Mouse (Mus musculus): Measurements from ENCODE around the gene Rasa3. TPM values are rescaled to one million over a fixed set of nuclear protein-coding genes. Genes with fewer than 3 reads are reported as not detected.
A peak's percentile ranks its signal among the peaks of the same experiment; 100 is the strongest.

Gene Rasa3
- total RNA-seq, 2 experiments from 2014 or later = 24.1 to 51.3 TPM

DNA sequence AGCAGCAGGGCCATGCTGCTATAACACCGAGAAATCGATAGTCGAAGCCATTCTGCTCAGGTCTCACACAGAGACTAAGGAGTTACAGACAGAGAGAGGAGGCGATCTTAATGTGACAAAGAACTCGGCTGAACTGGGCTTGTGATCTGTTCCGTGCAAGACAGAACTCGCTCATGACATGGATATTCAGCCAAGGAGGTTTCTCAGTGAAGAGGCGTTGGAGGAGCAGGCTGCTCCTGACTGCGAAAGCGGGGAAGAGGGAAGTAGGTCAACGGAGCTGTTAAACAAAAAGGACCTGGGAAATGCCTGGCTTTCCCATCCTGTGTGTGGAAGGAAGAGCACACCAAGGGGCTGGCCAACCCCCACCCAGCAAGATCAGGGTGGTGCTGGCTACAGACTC is 105.4 kb downstream of the Rasa3 start:
- ATAC-seq (replicated peaks; ENCODE audit: poor library complexity) = no peak

DNA sequence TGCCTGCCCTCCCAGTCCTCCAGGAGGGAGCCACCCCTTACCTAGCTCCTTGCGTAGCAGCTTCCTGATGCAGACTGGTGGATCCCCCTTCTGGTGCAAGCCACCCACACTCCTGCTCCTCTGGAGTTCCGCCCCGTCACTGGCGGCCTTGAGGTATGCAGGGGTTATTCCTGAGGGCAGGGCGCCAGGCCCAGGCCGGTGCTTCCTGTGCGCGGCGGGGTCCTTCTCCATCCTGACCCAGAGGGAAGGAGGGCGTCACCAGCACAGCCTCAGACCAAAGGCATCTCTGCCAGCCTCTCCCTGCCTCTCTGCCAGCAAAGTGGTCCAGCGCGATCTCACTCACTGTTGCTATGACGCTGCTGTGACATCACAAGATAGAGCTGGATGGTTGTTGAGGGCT is 115.3 kb downstream of the Rasa3 start, which contains the start of gene 1700029H14Rik:
TSS of gene 1700029H14Rik (minus strand) at position 344 of the 400 bp plus-strand sequence.
- peak; percentile 73 for ATAC-seq (replicated peaks; ENCODE audit: poor library complexity)

DNA sequence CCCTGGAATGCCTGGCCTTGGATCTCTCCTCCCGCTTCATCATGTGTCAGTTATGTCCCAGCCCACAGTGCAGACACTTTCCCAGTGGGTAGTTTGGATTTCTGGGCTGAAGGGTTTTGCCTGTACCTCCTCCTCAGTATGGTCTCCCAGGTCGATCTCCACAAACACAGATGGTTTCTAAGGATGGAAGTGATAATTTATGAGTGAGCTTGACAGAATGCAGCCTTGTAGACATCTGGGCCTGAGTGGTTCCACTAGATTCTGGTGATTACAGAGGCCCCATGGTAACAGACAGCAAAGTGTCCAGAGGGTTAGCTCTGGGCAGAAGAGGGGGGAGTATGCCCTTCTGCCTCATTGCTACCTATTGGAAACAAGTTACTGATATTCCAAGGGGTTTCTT is 119.9 kb downstream of the Rasa3 start:
- ATAC-seq (replicated peaks; ENCODE audit: poor library complexity) = no peak

DNA sequence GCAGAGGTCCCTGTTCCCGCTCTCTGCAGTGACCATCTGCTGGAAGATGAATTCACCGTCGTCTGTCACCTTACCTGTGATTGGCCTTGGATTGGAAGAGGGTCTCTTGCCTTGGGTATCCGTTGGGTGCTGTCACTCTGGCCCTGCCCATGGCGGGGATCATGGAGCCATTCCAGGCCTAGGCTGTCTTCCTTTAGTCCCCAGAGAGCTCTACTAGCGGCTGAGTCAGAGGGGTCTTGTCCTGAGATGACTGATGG is 125.9 kb downstream of the Rasa3 start:
- ATAC-seq (replicated peaks; ENCODE audit: poor library complexity) = no peak

DNA sequence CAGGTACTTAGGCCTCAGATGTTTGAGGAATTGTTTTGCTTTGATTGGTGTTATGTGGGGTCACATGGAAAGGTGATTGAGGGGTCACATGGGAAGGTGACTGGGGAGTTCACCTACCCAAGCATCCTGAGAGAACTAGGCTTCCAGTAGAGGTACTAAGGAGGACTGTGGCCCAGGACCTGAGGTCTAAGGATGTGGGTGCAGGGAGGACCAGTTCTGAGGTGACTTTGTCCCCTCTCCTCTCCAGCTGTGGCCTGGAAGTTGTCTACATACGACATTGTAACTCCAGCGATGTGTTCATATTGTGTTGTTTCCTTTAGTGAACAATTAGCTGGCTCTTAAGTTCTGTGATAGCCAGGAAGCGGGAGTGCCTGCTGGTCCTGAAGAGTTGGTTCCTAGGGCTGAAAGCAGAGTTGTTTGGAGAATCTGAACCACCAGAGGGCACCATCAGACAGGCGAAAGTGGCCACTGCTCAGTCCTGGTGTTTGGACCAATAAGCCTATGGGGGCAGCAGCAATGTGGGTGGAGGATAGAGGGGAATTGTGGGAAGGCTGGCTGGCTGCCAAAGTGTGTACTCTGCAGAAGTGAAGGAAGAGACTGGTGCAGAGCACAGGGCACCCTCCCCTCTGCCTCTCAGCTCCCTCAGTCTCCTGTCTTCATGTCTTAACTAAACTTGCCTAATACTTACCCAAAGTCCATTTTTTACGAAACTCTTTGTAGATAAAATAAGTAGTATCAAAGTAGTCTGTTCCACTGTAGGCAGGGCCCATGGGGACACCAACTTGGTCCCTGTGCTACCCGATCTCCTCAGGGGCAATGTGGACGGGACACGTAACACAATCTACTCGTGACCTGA is 126.5 kb downstream of the Rasa3 start:
- ATAC-seq (replicated peaks; ENCODE audit: poor library complexity) = peak; percentile 96

DNA sequence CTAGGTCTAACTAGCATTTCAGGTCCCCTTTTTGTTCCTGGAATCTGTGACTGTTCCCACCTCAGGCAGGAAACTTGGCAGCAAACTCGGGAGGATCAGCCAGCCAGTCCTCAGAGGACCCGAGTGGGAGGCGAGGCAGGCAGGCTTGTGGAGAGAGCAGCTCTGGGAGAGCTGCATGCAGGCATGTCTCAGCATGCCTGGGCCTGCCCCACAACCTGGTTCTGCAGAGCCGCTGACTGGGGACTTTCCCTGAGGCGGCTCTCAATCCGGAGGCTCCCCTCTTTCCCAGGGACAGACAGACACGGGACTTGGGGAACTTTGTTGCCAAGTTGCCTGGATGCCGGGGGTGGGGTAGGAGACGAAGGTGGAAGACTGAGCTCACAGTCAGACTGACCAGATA is 128.6 kb downstream of the Rasa3 start:
- no peak for ATAC-seq (replicated peaks; ENCODE audit: poor library complexity)

DNA sequence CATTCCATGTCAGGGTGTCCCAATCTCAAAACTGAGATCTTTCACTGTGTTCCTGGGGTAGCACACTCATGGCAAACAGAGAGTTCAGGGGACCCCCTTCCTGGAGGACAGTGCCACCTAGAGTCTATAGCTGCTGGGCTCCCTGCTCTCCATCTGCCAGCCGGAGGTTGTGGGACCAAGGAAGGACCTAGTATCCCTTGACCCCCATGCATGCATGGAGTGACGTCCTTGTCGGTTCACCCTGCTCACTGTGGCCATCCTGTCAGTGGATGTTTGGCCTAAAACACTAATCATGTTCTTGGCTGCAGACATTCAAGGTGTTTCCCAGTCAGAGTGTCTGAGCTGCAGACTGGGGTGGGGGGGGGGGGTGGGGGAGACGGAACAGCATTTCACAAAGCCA is 129.2 kb downstream of the Rasa3 start:
- ATAC-seq (replicated peaks; ENCODE audit: poor library complexity) = peak; percentile 56; the same call in 1 of the 2 replicates

DNA sequence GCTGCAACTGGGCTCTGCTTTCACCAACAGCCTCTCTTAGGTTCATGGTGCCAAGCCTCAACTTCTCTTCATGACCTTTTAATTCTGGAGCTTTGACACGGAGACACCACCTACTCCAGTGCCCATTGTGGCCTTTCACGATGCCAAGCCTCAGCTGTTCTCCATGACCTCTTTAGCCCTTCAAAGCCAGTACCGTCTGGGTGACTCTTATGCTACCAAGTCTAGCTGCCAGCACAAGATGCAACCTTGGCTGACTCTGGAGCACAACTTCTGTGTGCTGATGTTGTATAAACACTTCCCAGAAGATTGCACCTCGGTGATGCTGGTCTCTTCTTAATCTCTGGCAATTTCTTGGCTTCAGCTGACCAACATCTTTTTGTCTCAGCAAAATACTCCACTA is 131.0 kb downstream of the Rasa3 start:
- ATAC-seq (replicated peaks; ENCODE audit: poor library complexity) = no peak

DNA sequence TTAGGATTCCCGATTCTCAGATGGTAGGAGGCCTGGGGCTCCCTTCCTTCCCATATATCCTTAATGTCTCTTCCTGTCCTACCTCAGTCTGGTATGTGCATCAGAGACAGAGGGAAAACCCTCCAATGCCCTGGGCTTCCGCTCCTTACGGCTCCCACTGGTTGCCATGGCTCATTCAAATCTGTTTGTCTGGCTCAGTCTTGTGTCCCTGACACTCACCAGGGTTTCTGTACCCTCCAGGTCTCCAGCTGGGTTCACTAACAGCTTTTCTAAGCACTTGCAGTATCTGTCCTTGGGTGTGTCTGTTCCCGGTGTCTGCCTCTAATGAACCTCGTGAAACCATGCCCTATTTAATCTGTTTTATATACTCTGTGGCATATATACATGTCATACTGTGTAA is 135.9 kb downstream of the Rasa3 start:
- ATAC-seq (replicated peaks; ENCODE audit: poor library complexity) = no peak

DNA sequence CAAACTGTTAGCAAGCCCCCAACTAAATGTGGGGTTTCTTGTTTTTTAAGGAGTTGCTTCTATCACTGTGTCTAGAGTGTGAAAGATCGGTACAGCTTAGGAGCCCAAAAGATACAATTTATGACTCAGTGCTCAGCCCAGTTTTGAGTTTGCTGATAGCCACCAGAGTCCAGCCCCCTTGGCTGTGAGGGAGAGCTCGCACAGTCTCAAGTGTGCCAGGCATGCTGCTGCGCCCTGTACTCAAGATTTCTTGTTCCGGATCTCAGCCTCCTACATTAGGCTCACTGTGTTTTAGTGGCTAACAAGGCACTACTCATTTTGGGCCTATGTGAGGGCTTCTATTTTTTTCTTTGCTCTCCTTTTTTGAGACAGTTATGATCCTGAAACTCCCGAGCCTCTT is 137.3 kb downstream of the Rasa3 start:
- no peak for ATAC-seq (replicated peaks; ENCODE audit: poor library complexity)

DNA sequence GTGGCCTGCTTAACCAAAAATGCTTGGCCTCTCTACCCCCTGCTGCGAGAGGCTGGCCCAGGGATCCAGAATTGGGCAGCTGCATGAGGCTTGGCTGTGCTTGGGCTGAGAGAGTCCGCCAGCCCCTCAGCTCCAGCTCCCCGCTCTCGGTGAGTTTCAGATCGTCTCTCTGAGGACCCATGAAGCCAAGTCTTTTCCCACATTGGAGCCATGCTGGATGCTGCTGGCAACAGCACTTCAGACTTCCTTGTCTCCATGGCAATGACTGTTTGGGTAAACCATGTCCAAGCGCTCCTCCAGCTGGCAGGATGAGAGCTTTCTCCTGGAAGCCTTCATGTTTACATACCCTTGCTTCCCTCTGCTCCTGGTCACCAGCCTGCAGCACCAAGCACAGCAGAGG is 138.6 kb downstream of the Rasa3 start:
- no peak for ATAC-seq (replicated peaks; ENCODE audit: poor library complexity)

DNA sequence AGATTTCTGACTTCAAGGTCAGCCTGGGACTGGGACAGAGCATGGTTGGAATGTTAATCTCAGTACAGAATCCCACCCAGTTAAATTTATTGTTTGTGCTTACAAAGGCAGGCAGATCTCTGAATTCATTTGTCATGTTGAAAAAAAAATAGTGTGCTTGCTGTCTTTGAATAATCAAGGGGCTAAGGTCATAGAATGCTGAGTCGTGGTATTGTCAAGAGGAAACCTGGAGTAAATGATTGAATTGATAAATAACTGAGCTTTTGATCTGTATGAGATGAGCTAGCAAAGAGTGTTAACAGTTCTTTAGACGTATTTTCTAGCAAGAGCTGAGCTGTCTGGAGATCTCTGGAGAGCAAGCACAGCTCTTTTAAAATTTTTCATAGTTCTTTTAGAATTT is 140.3 kb downstream of the Rasa3 start:
- no peak for ATAC-seq (replicated peaks; ENCODE audit: poor library complexity)

DNA sequence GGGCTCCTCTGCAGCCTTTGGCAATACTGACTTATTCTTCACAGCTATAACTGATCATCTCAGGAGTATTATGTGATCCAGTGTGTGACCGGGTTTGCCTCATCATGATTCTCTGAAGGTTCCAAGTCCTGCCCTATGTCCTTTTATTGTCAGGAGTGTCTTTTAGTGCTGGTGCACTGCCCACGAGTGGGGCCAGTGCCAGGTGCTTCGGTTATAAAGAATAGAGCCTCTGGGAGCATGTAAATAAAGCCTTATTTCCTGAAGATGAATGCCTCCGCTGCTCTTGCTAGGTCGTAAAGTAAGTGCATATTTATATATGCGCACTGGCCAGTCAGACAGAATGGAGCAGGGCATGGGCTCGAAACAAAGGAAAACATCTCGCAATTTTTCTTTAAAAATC is 144.3 kb downstream of the Rasa3 start:
- ATAC-seq (replicated peaks; ENCODE audit: poor library complexity) = no peak

DNA sequence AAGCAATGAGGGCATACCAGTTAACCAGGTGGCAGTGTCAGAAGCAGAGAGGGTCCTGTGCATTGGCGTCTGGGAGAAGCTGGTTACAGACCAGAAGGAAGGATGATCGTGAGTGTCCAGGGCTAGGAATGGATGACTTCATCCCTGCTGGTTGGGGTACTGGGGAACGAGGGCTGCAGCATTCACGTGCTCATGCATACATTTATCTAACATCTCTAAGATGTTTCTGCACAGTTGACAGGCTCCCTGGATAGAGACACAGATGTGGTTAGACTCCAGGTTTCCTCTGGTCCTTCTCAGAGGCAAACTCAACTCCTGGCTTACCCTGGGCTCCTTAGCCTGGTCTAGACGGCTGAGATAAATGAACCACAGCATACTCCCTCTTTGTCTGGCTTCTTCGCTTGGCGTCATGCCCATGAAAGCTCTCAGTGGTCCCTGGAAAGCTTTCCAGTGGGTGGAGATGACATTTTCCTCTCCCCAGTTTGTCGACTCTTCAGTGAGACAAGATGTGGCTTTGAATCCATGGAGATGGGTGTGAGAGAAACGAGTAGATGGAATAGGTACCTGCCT is 145.7 kb downstream of the Rasa3 start:
- peak; percentile 35 for ATAC-seq (replicated peaks; ENCODE audit: poor library complexity)

DNA sequence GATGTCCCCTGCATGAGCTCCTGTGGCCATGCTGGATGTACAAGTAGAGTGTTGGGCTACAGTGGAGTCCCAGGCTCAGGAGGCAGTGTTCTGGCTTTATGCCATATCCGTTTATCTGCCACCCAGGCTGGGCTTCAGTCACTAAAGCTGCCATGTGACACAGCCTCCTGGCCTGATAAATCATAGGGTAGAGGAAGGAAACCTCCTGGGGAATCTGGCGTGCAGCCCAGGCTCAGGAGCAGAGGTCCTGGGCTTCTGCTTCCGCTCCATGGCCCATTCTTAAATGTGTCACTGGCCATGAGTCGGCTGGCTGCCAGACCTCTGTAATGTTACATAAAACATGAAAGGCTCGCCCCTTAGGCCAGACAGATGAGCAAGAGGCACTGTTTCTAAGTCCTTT is 146.5 kb downstream of the Rasa3 start:
- ATAC-seq (replicated peaks; ENCODE audit: poor library complexity) = peak; percentile 95

DNA sequence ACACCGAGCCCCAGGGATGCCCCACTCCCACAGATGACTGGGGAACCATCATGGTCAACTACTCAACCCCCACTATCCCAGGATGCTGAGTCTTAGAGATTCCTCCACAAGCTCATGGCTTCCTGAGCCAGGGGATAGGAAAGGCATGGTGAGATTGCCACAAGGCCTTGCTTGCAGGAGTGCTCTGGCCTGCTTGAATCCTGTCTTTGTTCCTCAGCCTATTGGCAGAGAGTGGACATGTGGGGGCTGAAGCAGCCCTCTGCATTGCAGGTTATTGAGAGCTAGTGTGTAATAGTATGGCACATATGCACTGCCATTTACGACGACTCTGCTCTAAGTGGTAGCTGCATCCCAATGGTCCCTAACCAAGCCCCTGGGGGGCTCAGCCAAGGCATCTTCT is 147.0 kb downstream of the Rasa3 start:
- no peak for ATAC-seq (replicated peaks; ENCODE audit: poor library complexity)

DNA sequence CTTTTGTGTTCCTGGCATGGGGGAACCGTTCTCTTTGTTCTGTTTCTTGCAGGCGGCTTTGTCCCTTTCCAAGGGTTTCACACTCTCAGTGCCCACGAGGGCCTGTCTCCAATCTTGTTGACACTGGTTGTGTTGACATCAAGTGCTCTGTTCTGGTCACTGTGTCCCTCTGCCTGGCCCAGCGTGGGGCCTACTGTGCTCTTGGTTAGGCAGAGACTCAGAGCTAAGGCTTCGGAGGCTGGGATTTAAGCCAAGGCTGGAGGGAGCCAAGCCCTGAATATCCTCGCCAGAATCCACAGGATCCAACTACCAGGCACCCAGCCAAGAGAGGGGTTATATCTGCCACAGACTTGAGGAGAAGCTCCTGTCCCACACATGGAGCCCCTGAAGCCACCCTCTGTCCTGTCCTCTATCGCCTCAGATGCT is 147.5 kb downstream of the Rasa3 start:
- ATAC-seq (replicated peaks; ENCODE audit: poor library complexity) = no peak

DNA sequence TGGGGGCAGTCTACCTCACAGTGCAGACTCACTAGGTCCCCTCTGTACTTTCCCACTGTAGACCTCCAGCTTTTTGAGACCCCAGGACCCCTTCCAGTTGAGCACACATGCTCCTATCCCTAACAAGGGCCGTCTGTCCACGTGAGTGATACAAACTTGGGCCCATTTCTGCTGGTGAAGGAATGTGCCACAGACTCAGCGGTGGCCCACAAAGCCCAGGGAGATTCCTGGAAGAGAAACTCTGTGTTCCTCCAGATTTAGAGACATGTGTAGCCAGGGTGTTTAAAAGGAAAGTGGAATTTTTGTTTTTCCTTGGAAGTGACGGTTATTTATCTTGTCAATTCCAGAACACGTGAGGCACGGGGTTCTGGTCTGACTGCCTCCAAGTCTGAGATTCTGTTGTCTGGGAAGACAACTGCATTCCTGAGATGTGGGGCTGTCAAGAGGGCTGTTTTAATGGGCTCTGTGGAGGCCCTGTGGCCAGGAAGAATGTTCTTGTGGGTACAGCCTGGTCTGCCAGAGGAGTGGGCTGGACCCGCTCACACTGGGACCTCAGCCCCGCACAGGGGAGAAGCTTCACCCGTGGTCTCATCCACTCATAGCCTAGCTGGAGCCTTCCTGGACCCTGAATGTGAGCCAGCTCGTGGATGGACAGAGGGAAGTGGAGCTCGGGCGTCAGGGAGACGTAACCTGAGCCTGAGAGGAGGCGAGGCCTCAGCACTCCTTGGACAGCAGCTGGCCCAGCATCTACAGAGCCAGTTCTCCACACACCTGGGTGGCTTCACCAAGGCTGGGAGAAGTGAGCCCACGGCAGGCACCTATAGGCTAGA is 148.2 kb downstream of the Rasa3 start:
- no peak for ATAC-seq (replicated peaks; ENCODE audit: poor library complexity)

DNA sequence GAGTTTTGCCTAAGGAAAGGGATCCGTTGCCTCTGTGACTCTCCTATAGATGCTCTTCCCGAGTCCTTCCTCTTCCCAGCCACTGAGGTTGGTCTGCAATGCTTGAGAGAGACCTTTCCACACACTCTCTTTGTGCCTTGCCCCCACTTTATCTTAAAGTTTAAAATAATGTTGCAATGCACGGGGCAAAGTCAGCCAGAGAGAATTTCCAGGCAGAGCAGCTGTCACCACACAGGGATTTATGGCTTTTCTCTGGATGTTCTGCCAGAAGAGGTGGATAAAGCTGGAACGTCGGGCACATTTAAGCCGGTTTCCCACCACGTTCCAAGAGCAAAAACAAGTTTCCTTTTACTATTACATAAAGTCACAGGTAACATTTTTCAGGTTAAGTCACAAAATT is 156.0 kb downstream of the Rasa3 start:
- ATAC-seq (replicated peaks; ENCODE audit: poor library complexity) = no peak

DNA sequence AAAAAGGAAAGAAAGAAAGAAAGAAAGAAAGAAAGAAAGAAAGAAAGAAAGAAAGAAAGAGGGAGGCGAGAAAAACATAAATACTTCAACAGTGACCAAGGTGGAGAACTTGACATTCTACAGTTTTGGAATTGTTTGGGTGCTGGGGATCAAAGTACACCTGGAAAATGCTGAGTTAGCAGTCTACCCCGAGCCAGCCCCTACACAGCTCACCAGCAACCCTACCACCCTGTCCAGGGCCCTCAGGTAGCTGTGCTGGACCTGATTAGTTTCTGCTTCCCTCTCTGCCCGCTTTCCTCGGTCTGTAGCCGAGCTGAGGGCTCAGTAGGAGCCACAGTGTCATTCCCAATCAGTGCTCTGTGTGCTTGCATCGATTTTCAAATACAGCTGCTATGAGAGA is 157.1 kb downstream of the Rasa3 start:
- no peak for ATAC-seq (replicated peaks; ENCODE audit: poor library complexity)

DNA sequence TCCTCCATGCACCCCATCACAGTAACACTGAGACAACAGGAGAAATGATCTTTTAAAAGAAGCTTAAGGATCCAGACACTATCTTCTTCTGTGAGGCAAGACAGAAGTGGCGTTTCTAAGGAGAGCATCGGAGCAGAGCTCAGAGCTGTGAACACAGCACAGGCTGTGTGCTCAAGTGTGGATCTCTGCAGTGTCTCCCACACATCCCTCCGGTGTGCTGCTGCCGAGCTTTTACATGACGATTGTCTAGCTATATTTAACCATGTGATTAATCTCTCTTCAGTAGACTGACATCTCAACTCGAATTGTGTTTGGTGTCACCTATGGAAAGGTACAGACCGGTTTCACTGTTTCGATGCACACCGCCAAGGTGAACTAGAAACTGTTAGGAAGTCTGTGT is 157.9 kb downstream of the Rasa3 start:
- no peak for ATAC-seq (replicated peaks; ENCODE audit: poor library complexity)

DNA sequence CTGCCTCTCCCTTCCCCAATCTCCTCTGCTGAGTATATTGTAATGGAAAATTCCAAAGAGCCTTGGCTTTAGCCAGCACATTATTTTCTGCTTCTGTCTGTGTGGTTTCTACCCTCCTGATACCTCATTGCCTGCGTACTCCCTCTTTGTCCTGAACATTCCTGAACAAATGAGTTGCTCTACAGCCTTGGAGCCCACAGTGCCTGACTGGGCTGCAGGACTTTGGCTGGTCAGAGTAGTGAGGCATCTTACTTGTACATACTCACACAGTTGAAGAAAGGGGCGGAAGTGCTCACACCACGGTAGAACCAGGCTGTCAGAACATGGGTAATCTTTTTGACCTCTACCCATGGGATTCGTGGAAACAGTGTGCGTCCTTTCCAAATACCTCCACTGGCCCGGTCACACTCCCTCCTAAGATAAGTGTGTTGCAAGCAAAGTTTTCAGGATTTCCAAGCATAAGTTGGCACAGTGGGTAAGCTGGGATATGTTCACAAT is 160.1 kb downstream of the Rasa3 start:
- ATAC-seq (replicated peaks; ENCODE audit: poor library complexity) = no peak

Measured in megakaryocyte progenitor cell, adult 5-6 weeks (primary cell).